ENCODE assay signal across 22 mouse cellular contexts in genomic region chr4:125565711-125566439, GRCm38 (mm10).
A peak's percentile ranks its signal among the peaks of the same experiment; 100 is the strongest.
DNase-seq lines count a peak whose midpoint lies in the region; ATAC-seq and TF ChIP-seq lines count a peak whose summit lies in the region.
"Had no signal": no experiment of that assay in that cellular context is flagged by ENCODE, and none has a peak within 500 bp of the region (broad histone marks: within the 10 kb centered on the region; RNA-seq: fewer than 3 reads in every experiment).

No protein-coding gene starts in this region.

- intact Hi-C loops in left cerebral cortex, postnatal 25 days (cut with DNase I), result no loop called here

- no peak overlapping the region for H3K27ac ChIP-seq in hindbrain, embryonic 11.5 days (ENCODE audit: low read depth, low read length)
- H3K27ac ChIP-seq in hindbrain, embryonic 16.5 days (ENCODE audit: low read depth, low read length), result no peak overlapping the region
- no peak overlapping the region for H3K27ac ChIP-seq in testis, adult 2 months (ENCODE audit: control insufficient read depth, insufficient read depth, low read depth, low read length)
- H3K27ac ChIP-seq in hindbrain, embryonic 12.5 days, result peak overlapping the region; percentile 30; the same call in 1 of the 2 replicates
- H3K27ac ChIP-seq: forebrain, embryonic 12.5 days; heart, embryonic 13.5 days; kidney, postnatal 0 days; limb, embryonic 12.5 days; liver, embryonic 12.5 days had no signal

- DNase-seq in hindbrain, embryonic 11.5 days (ENCODE audit: low spot score), result no peak
- no peak for DNase-seq in testis, postnatal 14 days (ENCODE audit: low spot score)
- peak; percentile 52 for DNase-seq in testis, postnatal 10 days (ENCODE audit: low spot score)
- DNase-seq in right cerebral cortex, postnatal 14 days, result no peak
- no peak for DNase-seq in left cerebral cortex, postnatal 25 days (ENCODE audit: low spot score in 2 of 2)
- DNase-seq: adrenal gland, postnatal 36 days; gastrocnemius, postnatal 14 days; heart, adult 18-20 months; heart, postnatal 14 days; kidney, adult 18-20 months; lung, adult 2 months; lung, postnatal 14 days; thymus, postnatal 14 days had no signal

- peak; percentile 55; the same call in 1 of the 2 replicates for TF ChIP-seq CTCF in testis, adult 2 months (IDR thresholded peaks at IDR 0.05; ENCODE audit: control insufficient read depth, insufficient read depth, insufficient replicate concordance, low read depth, low read length)

- H3K4me2 ChIP-seq in hindbrain, embryonic 11.5 days (replicated peaks; ENCODE audit: low read depth, low read length), result no peak overlapping the region
- no peak overlapping the region for H3K4me2 ChIP-seq in hindbrain, embryonic 16.5 days (ENCODE audit: low read length)
- no peak overlapping the region for H3K4me2 ChIP-seq in hindbrain, embryonic 12.5 days (replicated peaks)
- H3K4me2 ChIP-seq: forebrain, embryonic 12.5 days; heart, embryonic 13.5 days; limb, embryonic 12.5 days; liver, embryonic 12.5 days; midbrain, embryonic 11.5 days had no signal

- no peaks in the 10 kb centered on the region for H3K27me3 ChIP-seq in hindbrain, embryonic 11.5 days (ENCODE audit: control insufficient read depth, insufficient read depth, low read length)
- 0 out of 2 replicates have a peak, but pooled peaks cover 2% of the 10 kb centered on the region for H3K27me3 ChIP-seq in hindbrain, embryonic 16.5 days (replicated peaks; ENCODE audit: control insufficient read depth, insufficient read depth, low read length)
- no peaks in the 10 kb centered on the region for H3K27me3 ChIP-seq in testis, adult 2 months (ENCODE audit: control insufficient read depth, insufficient read depth, low read length)
- peaks cover 2% of the 10 kb centered on the region; the same call in 1 of the 2 replicates for H3K27me3 ChIP-seq in hindbrain, embryonic 12.5 days
- H3K27me3 ChIP-seq: liver, embryonic 12.5 days had no signal

- no peaks in the 10 kb centered on the region; the same call in 1 of the 2 replicates for H3K4me1 ChIP-seq in hindbrain, embryonic 11.5 days (replicated peaks; ENCODE audit: control insufficient read depth, insufficient read depth, low read length)
- peaks cover 20% of the 10 kb centered on the region for H3K4me1 ChIP-seq in hindbrain, embryonic 16.5 days (ENCODE audit: control insufficient read depth, insufficient read depth, low read depth, low read length)
- no peaks in the 10 kb centered on the region for H3K4me1 ChIP-seq in testis, adult 2 months (ENCODE audit: control insufficient read depth, insufficient read depth, low read length)
- H3K4me1 ChIP-seq in hindbrain, embryonic 12.5 days, result peaks cover 53% of the 10 kb centered on the region
- H3K4me1 ChIP-seq: liver, embryonic 12.5 days had no signal

- WGBS in hindbrain, embryonic 11.5 days, result 45% methylated on average over 8 of the region's 8 CpGs
- 45% methylated on average over 8 of the region's 8 CpGs for WGBS in hindbrain, embryonic 16.5 days
- WGBS in hindbrain, embryonic 12.5 days, result 46% methylated on average over 8 of the region's 8 CpGs

- no peaks in the 10 kb centered on the region for H3K9me3 ChIP-seq in hindbrain, embryonic 11.5 days (ENCODE audit: control insufficient read depth, low read length)
- no peaks in the 10 kb centered on the region for H3K9me3 ChIP-seq in hindbrain, embryonic 16.5 days (ENCODE audit: control insufficient read depth, low read length)
- H3K9me3 ChIP-seq in hindbrain, embryonic 12.5 days (replicated peaks), result no peaks in the 10 kb centered on the region
- H3K9me3 ChIP-seq: forebrain, embryonic 12.5 days; heart, embryonic 13.5 days; limb, embryonic 12.5 days; liver, embryonic 12.5 days had no signal

- H3K36me3 ChIP-seq in hindbrain, embryonic 11.5 days (ENCODE audit: control insufficient read depth, insufficient read depth, low read length), result no peaks in the 10 kb centered on the region
- no peaks in the 10 kb centered on the region for H3K36me3 ChIP-seq in hindbrain, embryonic 16.5 days (ENCODE audit: control insufficient read depth, insufficient read depth, low read length)
- no peaks in the 10 kb centered on the region for H3K36me3 ChIP-seq in testis, adult 2 months (ENCODE audit: control insufficient read depth, insufficient read depth, low read length)
- H3K36me3 ChIP-seq in hindbrain, embryonic 12.5 days, result no peaks in the 10 kb centered on the region
- H3K36me3 ChIP-seq: forebrain, embryonic 12.5 days; heart, embryonic 13.5 days; limb, embryonic 12.5 days; liver, embryonic 12.5 days had no signal

- no peak overlapping the region for H3K4me3 ChIP-seq in hindbrain, embryonic 11.5 days (ENCODE audit: low read depth, low read length)
- H3K4me3 ChIP-seq in hindbrain, embryonic 16.5 days (ENCODE audit: low read length), result no peak overlapping the region
- H3K4me3 ChIP-seq in testis, adult 2 months (ENCODE audit: control insufficient read depth, low read depth, low read length), result no peak overlapping the region
- H3K4me3 ChIP-seq in hindbrain, embryonic 12.5 days, result no peak overlapping the region
- H3K4me3 ChIP-seq: forebrain, embryonic 12.5 days; heart, embryonic 13.5 days; limb, embryonic 12.5 days; liver, embryonic 12.5 days had no signal

- no peak overlapping the region for H3K9ac ChIP-seq in hindbrain, embryonic 11.5 days (ENCODE audit: low read depth, low read length)
- H3K9ac ChIP-seq in hindbrain, embryonic 16.5 days (ENCODE audit: low read depth, low read length), result no peak overlapping the region; the same call in 1 of the 2 replicates
- no peak overlapping the region for H3K9ac ChIP-seq in hindbrain, embryonic 12.5 days
- H3K9ac ChIP-seq: forebrain, embryonic 12.5 days; heart, embryonic 13.5 days; limb, embryonic 12.5 days; liver, embryonic 12.5 days had no signal

- 0 out of 2 replicates have a peak, but pooled peaks have one; percentile 25 for ATAC-seq in hindbrain, embryonic 11.5 days (ENCODE audit: low FRiP score)
- ATAC-seq in hindbrain, embryonic 16.5 days, result no peak
- no peak for ATAC-seq in hindbrain, embryonic 12.5 days (ENCODE audit: low FRiP score)
- ATAC-seq: liver, embryonic 12.5 days had no signal

- no peak for TF ChIP-seq POLR2A in testis, adult 2 months (IDR thresholded peaks at IDR 0.05; ENCODE audit: control insufficient read depth, low read depth, low read length)
